Mouse (Mus musculus) embryonic facial prominence, embryonic 15.5 days (tissue): ENCODE measurements at regions not wholly inside any gene's neighbourhood (a gene's known extent, or its start where the extent isn't known, plus 50 kb on each side); places are given as distances from the start of the nearest gene placed in this dataset.

Source experiments
- ATAC-seq: fragments of 200-750 bp; cut with Nextera tagmentation; 2 replicates; pipeline ENCODE4 v1.8.0; 2017; ENCODE audit warnings: low read depth, moderate TSS enrichment; ENCODE audit not compliant: insufficient number of reproducible peaks, low FRiP score, low TSS enrichment
- H3K27ac ChIP-seq: fragments of 300-500 bp; sonication (generic); replicated peaks from 2 replicates; pipeline ENCODE4 v1.5.1; 2015; ENCODE audit warnings: mild to moderate bottlenecking, inconsistent platforms
- H3K27me3 ChIP-seq: fragments of 300-500 bp; sonication (generic); 2 replicates; pipeline ENCODE4 v1.6.1; 2015; ENCODE audit warnings: inconsistent platforms
- H3K36me3 ChIP-seq: fragments of 300-500 bp; sonication (generic); 2 replicates; pipeline ENCODE4 v1.6.1; 2015; ENCODE audit warnings: mild to moderate bottlenecking, inconsistent platforms
- H3K4me1 ChIP-seq: fragments of 300-500 bp; sonication (generic); 2 replicates; pipeline ENCODE4 v1.6.1; 2015; ENCODE audit warnings: inconsistent platforms
- H3K4me2 ChIP-seq: fragments of 300-500 bp; sonication (generic); replicated peaks from 2 replicates; pipeline ENCODE4 v1.6.1; 2015; ENCODE audit warnings: mild to moderate bottlenecking, inconsistent platforms
- H3K4me3 ChIP-seq: fragments of 300-500 bp; sonication (generic); replicated peaks from 2 replicates; pipeline ENCODE4 v1.5.1; 2015; ENCODE audit warnings: mild to moderate bottlenecking, inconsistent platforms
- H3K9ac ChIP-seq: fragments of 300-500 bp; sonication (generic); 2 replicates; pipeline ENCODE4 v1.6.1; 2015; ENCODE audit warnings: inconsistent platforms
- H3K9me3 ChIP-seq: fragments of 300-500 bp; sonication (generic); replicated peaks from 2 replicates; pipeline ENCODE4 v1.6.1; 2016; ENCODE audit warnings: inconsistent platforms
- WGBS: fragments of 180-500 bp; shearing (Covaris S2); methylation state at CpG from one replicate; pipeline ENCODE4 v1.1.7; 2015; 5-methylcytosine and 5-hydroxymethylcytosine counted together

GRCm38 (mm10) chr9:24955641-24956040 is 133.6 kb upstream of the Gm10181 start:
- no peaks in the 10 kb centered on the region for H3K36me3 ChIP-seq
- no peak overlapping the region for H3K27ac ChIP-seq
- no peaks in the 10 kb centered on the region for H3K27me3 ChIP-seq
- WGBS: 76% methylated on average over 5 of the region's 5 CpGs
- no peak overlapping the region for H3K4me2 ChIP-seq
- H3K9me3 ChIP-seq: no peaks in the 10 kb centered on the region
- no peak overlapping the region for H3K9ac ChIP-seq
- H3K4me1 ChIP-seq: no peaks in the 10 kb centered on the region
- H3K4me3 ChIP-seq: no peak overlapping the region
- no peak for ATAC-seq

GRCm38 (mm10) chr9:24956566-24956965 is 132.7 kb upstream of the Gm10181 start:
- no peaks in the 10 kb centered on the region for H3K9me3 ChIP-seq
- no peaks in the 10 kb centered on the region for H3K36me3 ChIP-seq
- no peak overlapping the region for H3K9ac ChIP-seq
- no peaks in the 10 kb centered on the region for H3K4me1 ChIP-seq
- no peak for ATAC-seq
- H3K27ac ChIP-seq: no peak overlapping the region
- no peak overlapping the region for H3K4me2 ChIP-seq
- 46% methylated on average over 7 of the region's 7 CpGs for WGBS
- no peak overlapping the region for H3K4me3 ChIP-seq
- no peaks in the 10 kb centered on the region for H3K27me3 ChIP-seq

GRCm38 (mm10) chr9:24963290-24963689 is 125.9 kb upstream of the Gm10181 start:
- H3K27ac ChIP-seq: no peak overlapping the region
- H3K4me1 ChIP-seq: no peaks in the 10 kb centered on the region
- ATAC-seq: no peak
- 85% methylated on average over 1 of the region's 1 CpGs for WGBS
- no peaks in the 10 kb centered on the region for H3K27me3 ChIP-seq
- H3K36me3 ChIP-seq: no peaks in the 10 kb centered on the region
- H3K9ac ChIP-seq: no peak overlapping the region
- H3K9me3 ChIP-seq: no peaks in the 10 kb centered on the region
- H3K4me2 ChIP-seq: no peak overlapping the region
- no peak overlapping the region for H3K4me3 ChIP-seq

GRCm38 (mm10) chr9:24967571-24967970 is 121.7 kb upstream of the Gm10181 start:
- Histone ChIP-seq H3K27ac (no peak overlapping the region), H3K27me3 (no peaks in the 10 kb centered on the region), H3K4me3 (no peak overlapping the region), H3K36me3 (no peaks in the 10 kb centered on the region), H3K9me3 (no peaks in the 10 kb centered on the region), H3K4me1 (no peaks in the 10 kb centered on the region), H3K4me2 (no peak overlapping the region), H3K9ac (no peak overlapping the region)
- 65% methylated on average over 10 of the region's 10 CpGs for WGBS
- no peak for ATAC-seq

GRCm38 (mm10) chr9:24974021-24974741 is 115.0 kb upstream of the Gm10181 start:
- no peak overlapping the region for H3K9ac ChIP-seq
- peak; percentile 70; the same call in 1 of the 2 replicates for ATAC-seq
- 2% methylated on average over 19 of the region's 19 CpGs for WGBS

GRCm38 (mm10) chr9:24982796-24983195 is 106.4 kb upstream of the Gm10181 start:
- H3K4me1 ChIP-seq: no peaks in the 10 kb centered on the region
- 68% methylated on average over 3 of the region's 3 CpGs for WGBS
- H3K27ac ChIP-seq: no peak overlapping the region
- no peaks in the 10 kb centered on the region for H3K27me3 ChIP-seq
- no peak for ATAC-seq
- H3K9ac ChIP-seq: no peak overlapping the region
- H3K36me3 ChIP-seq: no peaks in the 10 kb centered on the region
- no peaks in the 10 kb centered on the region for H3K9me3 ChIP-seq
- no peak overlapping the region for H3K4me3 ChIP-seq
- H3K4me2 ChIP-seq: no peak overlapping the region

More at GRCm38 (mm10) chr9:24974021-24974741, 115.0 kb upstream of the Gm10181 start:
- Histone ChIP-seq H3K4me3 (no peak overlapping the region), H3K27me3 (no peaks in the 10 kb centered on the region), H3K36me3 (no peaks in the 10 kb centered on the region), H3K4me1 (peaks cover 13% of the 10 kb centered on the region), H3K4me2 (peak overlapping the region; percentile 35), H3K9me3 (no peaks in the 10 kb centered on the region), H3K27ac (no peak overlapping the region)

- Histone ChIP-seq H3K4me3 (no peak overlapping the region), H3K36me3 (no peaks in the 10 kb centered on the region), H3K4me1 (no peaks in the 10 kb centered on the region), H3K27ac (no peak overlapping the region), H3K9ac (no peak overlapping the region), H3K27me3 (no peaks in the 10 kb centered on the region), H3K4me2 (no peak overlapping the region), H3K9me3 (no peaks in the 10 kb centered on the region)
- no peak for ATAC-seq
- WGBS: 31% methylated on average over 7 of the region's 7 CpGs
Observed at GRCm38 (mm10) chr9:24994491-24994890, 94.7 kb upstream of the Gm10181 start.

- WGBS: 69% methylated on average over 4 of the region's 4 CpGs
Observed at GRCm38 (mm10) chr9:25021095-25021691, 68.0 kb upstream of the Gm10181 start.

GRCm38 (mm10) chr9:25022439-25022838 is 66.8 kb upstream of the Gm10181 start:
- H3K9ac ChIP-seq: no peak overlapping the region
- WGBS: 69% methylated on average over 4 of the region's 4 CpGs
- no peak for ATAC-seq

More at GRCm38 (mm10) chr9:25021095-25021691, 68.0 kb upstream of the Gm10181 start:
- ATAC-seq: no peak
- no peaks in the 10 kb centered on the region for H3K4me1 ChIP-seq
- no peak overlapping the region for H3K9ac ChIP-seq
- no peak overlapping the region for H3K27ac ChIP-seq
- no peaks in the 10 kb centered on the region for H3K27me3 ChIP-seq
- H3K36me3 ChIP-seq: no peaks in the 10 kb centered on the region
- H3K4me2 ChIP-seq: no peak overlapping the region
- H3K4me3 ChIP-seq: no peak overlapping the region
- H3K9me3 ChIP-seq: no peaks in the 10 kb centered on the region

GRCm38 (mm10) chr9:25024486-25024885 is 64.7 kb upstream of the Gm10181 start:
- no peaks in the 10 kb centered on the region for H3K36me3 ChIP-seq
- H3K27ac ChIP-seq: no peak overlapping the region
- H3K27me3 ChIP-seq: peaks cover 7% of the 10 kb centered on the region; the same call in 1 of the 2 replicates
- no peak overlapping the region for H3K4me3 ChIP-seq
- H3K4me1 ChIP-seq: no peaks in the 10 kb centered on the region
- no peak for ATAC-seq
- no peak overlapping the region for H3K9ac ChIP-seq
- 60% methylated on average over 4 of the region's 4 CpGs for WGBS
- H3K4me2 ChIP-seq: no peak overlapping the region
- no peaks in the 10 kb centered on the region for H3K9me3 ChIP-seq

More at GRCm38 (mm10) chr9:25022439-25022838, 66.8 kb upstream of the Gm10181 start:
- no peaks in the 10 kb centered on the region for H3K36me3 ChIP-seq
- H3K9me3 ChIP-seq: no peaks in the 10 kb centered on the region
- H3K4me1 ChIP-seq: no peaks in the 10 kb centered on the region
- H3K27ac ChIP-seq: no peak overlapping the region
- no peak overlapping the region for H3K4me2 ChIP-seq
- H3K4me3 ChIP-seq: no peak overlapping the region
- H3K27me3 ChIP-seq: no peaks in the 10 kb centered on the region

GRCm38 (mm10) chr9:25027581-25027980 is 61.6 kb upstream of the Gm10181 start:
- WGBS: 7% methylated on average over 8 of the region's 8 CpGs
- no peaks in the 10 kb centered on the region for H3K4me1 ChIP-seq

More at GRCm38 (mm10) chr9:25027581-25027980, 61.6 kb upstream of the Gm10181 start:
- H3K27ac ChIP-seq: no peak overlapping the region
- H3K9ac ChIP-seq: no peak overlapping the region
- no peak overlapping the region for H3K4me3 ChIP-seq
- H3K36me3 ChIP-seq: no peaks in the 10 kb centered on the region
- no peak overlapping the region for H3K4me2 ChIP-seq
- no peaks in the 10 kb centered on the region for H3K9me3 ChIP-seq
- peaks cover 8% of the 10 kb centered on the region; the same call in 1 of the 2 replicates for H3K27me3 ChIP-seq
- no peak for ATAC-seq
